Mouse (Mus musculus) stomach, embryonic 16.5 days (tissue): ENCODE measurements around the gene Acvrl1. TPM values are rescaled to one million over a fixed set of nuclear protein-coding genes. Genes with fewer than 3 reads are reported as not detected.

ENCODE experiments used
- ATAC-seq: fragments of 200-750 bp; cut with Nextera tagmentation; 2 replicates; pipeline ENCODE4 v1.8.0; 2017; ENCODE audit warnings: moderate number of reproducible peaks, moderate TSS enrichment; ENCODE audit not compliant: insufficient read depth, low FRiP score
- H3K27ac ChIP-seq: fragments of 300-500 bp; sonication (generic); 2 replicates; pipeline ENCODE4 v1.5.1; 2014; ENCODE audit warnings: low read length
- H3K27me3 ChIP-seq: fragments of 300-500 bp; sonication (generic); 2 replicates; pipeline ENCODE4 v1.6.1; 2014; ENCODE audit warnings: low read length, control low read depth, mixed read lengths; ENCODE audit not compliant: control insufficient read depth, insufficient read depth
- H3K36me3 ChIP-seq: fragments of 300-500 bp; sonication (generic); 2 replicates; pipeline ENCODE4 v1.6.1; 2014; ENCODE audit warnings: low read length; ENCODE audit not compliant: control insufficient read depth, insufficient read depth
- H3K4me1 ChIP-seq: fragments of 300-500 bp; sonication (generic); 2 replicates; pipeline ENCODE4 v1.6.1; 2014; ENCODE audit warnings: low read length, control low read depth, mixed read lengths; ENCODE audit not compliant: control insufficient read depth, insufficient read depth
- H3K4me2 ChIP-seq: fragments of 300-500 bp; sonication (generic); 2 replicates; pipeline ENCODE4 v1.6.1; 2014; ENCODE audit warnings: low read depth, low read length, mixed read lengths
- H3K4me3 ChIP-seq: fragments of 300-500 bp; sonication (generic); replicated peaks from 2 replicates; pipeline ENCODE4 v1.5.1; 2014; ENCODE audit warnings: mild to moderate bottlenecking, low read length
- H3K9ac ChIP-seq: fragments of 300-500 bp; sonication (generic); 2 replicates; pipeline ENCODE4 v1.6.1; 2014; ENCODE audit warnings: low read length
- H3K9me3 ChIP-seq: fragments of 300-500 bp; sonication (generic); replicated peaks from 2 replicates; pipeline ENCODE4 v1.6.1; 2016; ENCODE audit warnings: low read length, control low read depth; ENCODE audit not compliant: control insufficient read depth
- WGBS: fragments of 180-500 bp; shearing (Covaris S2); extraction: QIAGEN DNeasy Blood & Tissue Kit; methylation state at CpG from one replicate; pipeline ENCODE4 v1.1.7; 2014; 5-methylcytosine and 5-hydroxymethylcytosine counted together
- polyA plus RNA-seq: library from polyadenylated mRNA; unstranded; fragments of >200 nt; fragmentation: Nextera tagmentation; extraction: Ambion mirVana; gene quantifications from 2 replicates; pipeline ENCODE4 v1.2.1, GENCODE M21; 2015

Gene Acvrl1
- polyA plus RNA-seq, 1 experiment from 2014 or later: 34.9 TPM

DNA sequence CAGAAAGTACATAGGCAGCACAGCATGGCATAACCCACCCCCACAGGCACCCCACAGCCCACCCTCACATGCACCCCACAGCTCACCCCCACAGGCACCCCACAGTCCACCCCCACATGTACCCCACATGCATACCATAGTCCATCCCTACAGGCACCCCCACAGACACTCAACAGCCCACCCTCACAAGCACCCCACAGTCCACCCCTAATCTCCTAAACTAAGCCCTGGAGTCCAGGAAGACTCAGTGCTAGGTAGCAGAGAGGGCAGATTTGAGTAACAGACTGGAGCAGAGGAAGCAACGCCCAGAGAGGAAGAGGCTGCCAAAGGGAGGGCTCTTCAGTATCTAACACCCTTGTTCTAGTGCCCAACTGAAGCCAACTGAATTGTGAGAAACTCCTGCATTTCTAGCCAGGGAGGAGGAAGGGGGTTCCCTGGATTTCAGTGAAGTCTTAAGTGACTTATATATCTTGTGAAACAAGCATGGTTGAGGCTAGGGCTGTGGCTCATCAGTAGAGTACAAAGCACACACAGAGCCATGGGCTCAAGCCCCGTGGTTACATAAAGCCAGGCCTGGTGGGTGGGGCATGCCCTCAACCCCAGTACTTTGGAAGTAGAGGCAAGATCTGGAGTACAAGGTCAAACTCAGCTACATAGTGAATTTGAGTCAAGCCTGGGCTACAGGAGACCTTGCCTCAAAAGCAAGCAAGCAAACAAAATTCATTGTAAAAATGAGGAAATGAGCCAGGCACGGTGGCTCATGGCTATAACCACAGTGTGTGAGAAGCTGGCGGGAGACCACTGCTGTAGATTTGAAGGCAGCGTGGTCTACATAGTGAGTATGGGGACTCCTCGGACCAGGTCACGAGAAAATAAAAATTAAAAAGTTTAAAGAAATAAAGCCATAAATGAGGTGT lies 26.6 kb downstream of the Acvrl1 start:
- no peaks in the 10 kb centered on the region for H3K4me1 ChIP-seq
- no peak overlapping the region for H3K4me3 ChIP-seq
- H3K4me2 ChIP-seq: no peak overlapping the region
- H3K27me3 ChIP-seq: no peaks in the 10 kb centered on the region
- WGBS: 71% methylated on average over 7 of the region's 7 CpGs
- H3K27ac ChIP-seq: no peak overlapping the region; the same call in 1 of the 2 replicates
- H3K9ac ChIP-seq: no peak overlapping the region
- H3K36me3 ChIP-seq: 0 out of 2 replicates have a peak, but pooled peaks cover 3% of the 10 kb centered on the region
- no peaks in the 10 kb centered on the region; the same call in 1 of the 2 replicates for H3K9me3 ChIP-seq
- 0 out of 2 replicates have a peak, but pooled peaks have one; percentile 25 for ATAC-seq

DNA sequence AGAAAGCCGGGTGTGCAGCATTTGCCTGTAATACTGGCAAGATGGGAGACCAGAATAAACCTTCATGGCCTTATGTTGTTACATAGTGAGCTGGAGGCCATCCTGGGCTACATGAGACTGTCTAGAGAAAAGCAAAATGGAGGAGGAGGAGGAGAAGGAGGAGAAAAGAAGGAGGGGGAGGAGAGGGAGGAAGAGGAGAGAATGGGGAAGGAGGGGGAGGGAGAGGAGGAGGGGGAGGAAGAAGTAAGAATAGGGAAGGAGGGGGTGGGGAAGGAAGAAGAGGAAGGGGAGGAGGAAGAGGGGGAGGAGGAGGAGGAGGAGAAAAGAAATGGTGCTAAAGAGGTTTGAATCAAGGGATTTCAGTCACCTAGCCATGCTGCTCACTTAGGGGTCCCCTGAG lies 31.8 kb downstream of the Acvrl1 start:
- peaks cover 34% of the 10 kb centered on the region for H3K4me1 ChIP-seq
- H3K4me2 ChIP-seq: no peak overlapping the region
- no peak for ATAC-seq
- no peaks in the 10 kb centered on the region for H3K27me3 ChIP-seq
- WGBS: 31% methylated on average over 1 of the region's 1 CpGs
- H3K9me3 ChIP-seq: no peaks in the 10 kb centered on the region; the same call in 1 of the 2 replicates
- H3K27ac ChIP-seq: no peak overlapping the region
- 0 out of 2 replicates have a peak, but pooled peaks cover 3% of the 10 kb centered on the region for H3K36me3 ChIP-seq
- no peak overlapping the region for H3K9ac ChIP-seq
- H3K4me3 ChIP-seq: no peak overlapping the region

DNA sequence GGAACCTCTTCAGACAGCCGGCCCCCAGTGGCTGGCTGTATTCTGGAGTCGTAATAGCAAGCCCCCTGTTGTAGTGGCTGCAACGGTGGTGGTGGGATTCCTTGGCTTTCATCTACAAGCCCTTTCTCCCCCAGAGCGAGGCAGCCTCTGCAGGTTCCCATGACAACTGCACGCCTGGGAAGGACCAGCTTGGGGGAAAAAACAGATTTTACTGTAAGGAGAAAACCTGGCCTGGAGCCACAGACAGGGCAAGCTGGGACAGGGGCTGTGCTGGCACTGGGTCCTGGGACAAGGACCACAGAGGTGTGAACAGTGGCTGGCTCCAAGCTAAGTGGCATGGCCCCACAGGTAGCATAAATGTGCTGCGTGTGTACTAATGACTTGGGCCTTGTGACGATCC lies 32.3 kb downstream of the Acvrl1 start:
- WGBS: 30% methylated on average over 7 of the region's 7 CpGs
- Histone ChIP-seq H3K27me3 (no peaks in the 10 kb centered on the region), H3K27ac (peak overlapping the region; percentile 58), H3K9ac (no peak overlapping the region), H3K4me2 (no peak overlapping the region), H3K36me3 (0 out of 2 replicates have a peak, but pooled peaks cover 3% of the 10 kb centered on the region), H3K9me3 (no peaks in the 10 kb centered on the region; the same call in 1 of the 2 replicates), H3K4me3 (no peak overlapping the region), H3K4me1 (peaks cover 34% of the 10 kb centered on the region)
- no peak for ATAC-seq

DNA sequence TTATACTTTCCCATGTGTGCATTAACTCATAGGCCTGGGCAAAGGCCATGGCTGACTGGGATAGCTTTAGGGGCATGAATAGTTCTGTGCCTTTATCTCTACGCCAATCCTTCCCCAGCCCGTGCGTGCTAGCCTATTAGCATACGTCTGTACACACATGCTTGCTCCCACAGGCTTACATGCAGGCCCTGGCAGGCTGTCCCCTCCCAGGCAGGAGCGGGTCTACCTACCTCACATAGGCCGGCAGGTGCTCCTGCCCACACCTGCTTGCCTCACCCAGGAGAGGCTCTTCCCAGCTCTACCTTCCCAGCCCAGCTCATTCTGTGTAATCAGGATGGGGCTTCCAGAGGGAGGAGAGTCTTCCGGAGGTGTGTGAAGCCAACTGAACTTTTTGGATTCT lies 33.2 kb downstream of the Acvrl1 start:
- Histone ChIP-seq H3K27me3 (no peaks in the 10 kb centered on the region), H3K27ac (peak overlapping the region; percentile 87), H3K4me1 (peaks cover 34% of the 10 kb centered on the region), H3K9ac (no peak overlapping the region), H3K36me3 (0 out of 2 replicates have a peak, but pooled peaks cover 3% of the 10 kb centered on the region), H3K4me2 (no peak overlapping the region), H3K9me3 (no peaks in the 10 kb centered on the region; the same call in 1 of the 2 replicates), H3K4me3 (no peak overlapping the region)
- ATAC-seq: peak; percentile 82
- 69% methylated on average over 7 of the region's 7 CpGs for WGBS

- Histone ChIP-seq H3K9me3 (no peaks in the 10 kb centered on the region), H3K4me2 (peak overlapping the region; percentile 36), H3K27me3 (no peaks in the 10 kb centered on the region), H3K36me3 (no peaks in the 10 kb centered on the region), H3K4me1 (peaks cover 43% of the 10 kb centered on the region), H3K4me3 (no peak overlapping the region), H3K9ac (peak overlapping the region; percentile 62), H3K27ac (peak overlapping the region; percentile 87)
- 19% methylated on average over 15 of the region's 15 CpGs for WGBS
- 0 out of 2 replicates have a peak, but pooled peaks have one; percentile 44 for ATAC-seq
Observed at GRCm38 (mm10) chr15:101163056-101163458, 34.7 kb downstream of the Acvrl1 start.

DNA sequence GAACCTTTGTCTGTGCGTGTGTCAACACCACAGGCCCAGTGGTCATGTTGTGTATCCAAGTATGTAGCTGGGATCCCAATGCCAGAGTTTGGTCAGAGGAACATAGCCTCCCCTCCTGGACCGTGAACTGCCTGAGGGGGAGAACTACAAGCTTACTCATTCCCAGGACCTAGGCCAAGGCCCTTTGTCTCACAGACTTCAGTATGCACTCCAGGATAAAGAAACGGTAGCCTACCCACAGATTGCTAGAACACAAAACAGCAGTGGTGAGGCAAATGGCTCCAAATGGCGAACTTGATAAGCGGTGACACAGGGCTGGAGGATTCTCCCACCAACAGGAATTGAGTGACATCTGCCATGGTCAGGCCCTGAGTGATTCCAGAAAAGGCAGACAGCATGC lies 35.5 kb downstream of the Acvrl1 start:
- H3K4me2 ChIP-seq: peak overlapping the region; percentile 36; the same call in 1 of the 2 replicates
- H3K9ac ChIP-seq: peak overlapping the region; percentile 62
- H3K36me3 ChIP-seq: no peaks in the 10 kb centered on the region
- no peaks in the 10 kb centered on the region for H3K9me3 ChIP-seq
- H3K4me3 ChIP-seq: 0 out of 2 replicates have a peak overlapping the region, but pooled peaks have one; percentile 1
- H3K27ac ChIP-seq: peak overlapping the region; percentile 87
- ATAC-seq: no peak
- WGBS: 49% methylated on average over 5 of the region's 5 CpGs
- no peaks in the 10 kb centered on the region for H3K27me3 ChIP-seq
- H3K4me1 ChIP-seq: peaks cover 43% of the 10 kb centered on the region

- H3K4me2 ChIP-seq: 0 out of 2 replicates have a peak overlapping the region, but pooled peaks have one; percentile 36
- 46% methylated on average over 5 of the region's 5 CpGs for WGBS
- peak; percentile 77 for ATAC-seq
- H3K27ac ChIP-seq: peak overlapping the region; percentile 87
- H3K9me3 ChIP-seq: no peaks in the 10 kb centered on the region
- H3K4me3 ChIP-seq: no peak overlapping the region
- peak overlapping the region; percentile 62 for H3K9ac ChIP-seq
- peaks cover 43% of the 10 kb centered on the region for H3K4me1 ChIP-seq
- no peaks in the 10 kb centered on the region for H3K27me3 ChIP-seq
- no peaks in the 10 kb centered on the region for H3K36me3 ChIP-seq
Observed at GRCm38 (mm10) chr15:101164291-101164690, 36.0 kb downstream of the Acvrl1 start.

- 53% methylated on average over 16 of the region's 16 CpGs for WGBS
- Histone ChIP-seq H3K27ac (peak overlapping the region; percentile 87), H3K9me3 (no peaks in the 10 kb centered on the region), H3K36me3 (no peaks in the 10 kb centered on the region), H3K4me3 (no peak overlapping the region), H3K4me2 (no peak overlapping the region), H3K4me1 (peaks cover 38% of the 10 kb centered on the region), H3K27me3 (no peaks in the 10 kb centered on the region), H3K9ac (0 out of 2 replicates have a peak overlapping the region, but pooled peaks have one; percentile 26)
- ATAC-seq: peak; percentile 19; the same call in 1 of the 2 replicates
Observed at GRCm38 (mm10) chr15:101165658-101166437, 37.5 kb downstream of the Acvrl1 start.
